Mouse (Mus musculus) gastrocnemius, adult 2 months (tissue): Measurements from ENCODE around the gene Grin2b. TPM values are rescaled to one million over a fixed set of nuclear protein-coding genes. Genes with fewer than 3 reads are reported as not detected.

Experiments used
- DNase-seq: peaks from one replicate; pipeline ENCODE4 v3.0.0; 2022
- H3K27ac ChIP-seq: fragments of 200-600 bp; 2 replicates; pipeline ENCODE4 v1.8.1; 2022; ENCODE audit warnings: mild to moderate bottlenecking
- H3K4me3 ChIP-seq: fragments of 200-600 bp; 2 replicates; pipeline ENCODE4 v1.8.1; 2022; ENCODE audit warnings: mild to moderate bottlenecking, moderate library complexity
- CTCF ChIP-seq: fragments of 200-600 bp; IDR thresholded peaks from 2 replicates; pipeline ENCODE4 v1.8.1; 2022; ENCODE audit warnings: antibody characterized with exemption, mild to moderate bottlenecking, moderate library complexity
- intact Hi-C: fragments of 180-260 bp; cut with DNase I; formaldehyde crosslinking; loops from one replicate; pipeline ENCODE4 v1.15.1; 2025
- total RNA-seq, 2 experiments: library from RNA; stranded (reverse); gene quantifications; 2 replicates each; pipeline ENCODE4 v1.2.3; 2021

Grin2b gene
- total RNA-seq, 2 experiments from 2014 or later: 0.03 TPM; not detected in 1

- DNase-seq: no peak
- no peak overlapping the region for H3K4me3 ChIP-seq
- intact Hi-C loops: no loop called here
- no peak for TF ChIP-seq CTCF
- H3K27ac ChIP-seq: no peak overlapping the region
Observed at GRCm38 (mm10) chr6:136072326-136073054, 100.8 kb downstream of the Grin2b start.

- TF ChIP-seq CTCF: no peak
- H3K4me3 ChIP-seq: no peak overlapping the region
- DNase-seq: no peak
- intact Hi-C loops: no loop called here
- no peak overlapping the region for H3K27ac ChIP-seq
Observed at GRCm38 (mm10) chr6:136070101-136070500, 103.2 kb downstream of the Grin2b start.

DNA sequence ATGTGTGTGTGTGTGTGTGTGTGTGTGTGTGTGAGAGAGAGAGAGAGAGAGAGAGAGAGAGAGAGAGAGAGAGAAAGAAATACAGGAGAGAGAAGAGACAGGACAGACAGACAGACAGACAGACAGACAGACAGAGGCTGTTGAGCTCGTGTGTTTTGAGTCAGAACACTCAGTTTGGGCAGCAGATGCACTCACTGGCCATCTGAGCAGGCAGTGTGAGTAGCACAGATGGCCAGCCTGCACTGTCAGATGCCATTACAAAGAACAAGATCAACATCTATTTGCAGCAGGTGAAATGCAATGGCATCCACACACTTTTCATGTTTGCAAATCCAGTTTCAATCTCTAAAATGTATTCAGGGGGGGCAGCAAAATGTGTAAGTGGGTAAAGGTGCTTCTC, 120.0 kb downstream of the Grin2b start:
- no peak for TF ChIP-seq CTCF
- DNase-seq: no peak
- H3K4me3 ChIP-seq: no peak overlapping the region
- intact Hi-C loops: no loop called here
- no peak overlapping the region for H3K27ac ChIP-seq

DNA sequence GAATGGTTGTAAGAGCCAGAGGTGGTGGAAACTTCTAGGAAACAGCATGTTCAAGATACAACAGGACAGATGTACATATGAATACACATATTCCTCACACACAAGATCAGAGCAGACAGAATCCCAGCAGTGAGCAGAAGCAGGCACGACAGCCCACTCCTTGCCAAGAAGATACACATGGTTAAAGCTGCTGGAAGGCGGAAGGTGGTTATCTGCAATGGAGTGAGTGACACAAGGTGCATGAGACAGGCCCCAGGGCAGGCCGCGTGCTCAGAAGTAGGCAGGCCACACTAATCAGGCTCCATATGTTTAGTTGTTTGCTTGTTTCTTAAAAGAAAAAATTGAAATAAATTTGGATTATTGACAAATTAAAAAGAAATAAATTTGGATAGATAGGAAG, 123.0 kb downstream of the Grin2b start:
- no peak overlapping the region for H3K27ac ChIP-seq
- DNase-seq: no peak
- no peak for TF ChIP-seq CTCF
- no peak overlapping the region for H3K4me3 ChIP-seq
- intact Hi-C loops: no loop called here

- intact Hi-C loops: no loop called here
- Histone ChIP-seq H3K27ac (no peak overlapping the region), H3K4me3 (no peak overlapping the region)
- DNase-seq: no peak
- no peak for TF ChIP-seq CTCF
Observed at GRCm38 (mm10) chr6:136048084-136048483, 125.2 kb downstream of the Grin2b start.

GRCm38 (mm10) chr6:136046091-136046490, 127.2 kb downstream of the Grin2b start:
- Histone ChIP-seq H3K4me3 (no peak overlapping the region), H3K27ac (no peak overlapping the region)
- intact Hi-C loops: no loop called here
- DNase-seq: no peak
- TF ChIP-seq CTCF: no peak

DNA sequence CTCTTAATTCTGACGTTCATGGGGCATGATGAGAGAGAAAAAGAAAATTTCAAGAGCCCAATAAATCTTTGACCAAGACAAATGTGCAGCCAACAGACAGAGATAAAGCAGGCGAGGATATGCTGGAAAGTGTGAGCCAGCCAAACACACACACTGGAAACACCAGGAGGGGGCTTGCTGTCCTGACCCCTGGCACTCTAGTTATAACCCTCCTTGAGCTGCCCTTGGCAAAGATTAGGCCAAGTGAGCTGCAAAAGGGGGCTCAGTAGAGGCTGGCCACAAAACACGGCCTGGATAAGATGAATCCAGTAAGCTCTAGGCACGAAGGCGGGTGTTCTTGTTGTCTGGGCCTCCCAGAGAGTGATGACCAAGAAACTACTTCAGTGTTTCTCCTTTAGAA, 128.8 kb downstream of the Grin2b start:
- H3K27ac ChIP-seq: no peak overlapping the region
- no peak overlapping the region for H3K4me3 ChIP-seq
- DNase-seq: no peak
- no peak for TF ChIP-seq CTCF
- intact Hi-C loops: no loop called here

DNA sequence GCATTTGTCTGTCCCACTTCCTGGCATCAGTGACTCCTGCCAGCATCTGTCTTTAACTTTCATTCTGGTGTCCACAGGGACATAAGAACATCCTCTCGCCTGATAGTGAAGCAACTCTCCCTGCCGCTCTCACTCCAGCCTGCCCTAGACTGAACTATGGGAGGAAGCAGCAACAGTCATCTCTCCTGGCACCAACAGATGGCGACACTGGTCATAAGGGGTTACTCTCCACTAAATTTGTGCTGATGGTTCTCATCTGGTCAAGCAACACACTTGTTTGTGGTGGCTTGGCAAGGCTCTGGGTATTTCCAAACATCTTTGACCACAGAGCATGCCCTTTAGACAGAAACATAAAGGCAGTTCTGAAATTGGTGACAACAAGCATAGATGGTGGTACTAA, 130.9 kb downstream of the Grin2b start:
- Histone ChIP-seq H3K4me3 (no peak overlapping the region), H3K27ac (no peak overlapping the region)
- TF ChIP-seq CTCF: no peak
- intact Hi-C loops: no loop called here
- DNase-seq: no peak

- no peak for DNase-seq
- H3K4me3 ChIP-seq: no peak overlapping the region
- TF ChIP-seq CTCF: no peak
- no peak overlapping the region for H3K27ac ChIP-seq
- intact Hi-C loops: no loop called here
Observed at GRCm38 (mm10) chr6:136041821-136042220, 131.5 kb downstream of the Grin2b start.

DNA sequence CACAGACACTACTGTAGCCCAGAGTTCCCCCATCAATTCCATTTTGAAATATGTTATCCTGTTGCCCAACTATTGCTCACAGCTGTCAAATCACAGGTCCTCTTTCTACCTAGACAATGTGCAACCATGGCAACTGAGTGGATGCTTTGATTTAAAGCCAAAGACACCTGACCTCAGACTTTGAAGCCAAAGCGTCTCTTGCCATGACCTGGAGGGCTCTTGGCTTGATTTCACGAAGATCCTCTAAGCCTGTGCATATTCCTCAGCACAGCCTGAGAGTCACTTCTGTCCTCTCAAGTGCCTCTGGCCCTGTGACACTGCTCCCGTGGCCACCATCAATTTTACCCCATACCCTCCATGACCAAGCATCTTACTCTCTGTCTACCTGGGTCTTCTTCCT, 132.4 kb downstream of the Grin2b start:
- DNase-seq: no peak
- no peak overlapping the region for H3K27ac ChIP-seq
- intact Hi-C loops: no loop called here
- no peak overlapping the region for H3K4me3 ChIP-seq
- TF ChIP-seq CTCF: no peak

DNA sequence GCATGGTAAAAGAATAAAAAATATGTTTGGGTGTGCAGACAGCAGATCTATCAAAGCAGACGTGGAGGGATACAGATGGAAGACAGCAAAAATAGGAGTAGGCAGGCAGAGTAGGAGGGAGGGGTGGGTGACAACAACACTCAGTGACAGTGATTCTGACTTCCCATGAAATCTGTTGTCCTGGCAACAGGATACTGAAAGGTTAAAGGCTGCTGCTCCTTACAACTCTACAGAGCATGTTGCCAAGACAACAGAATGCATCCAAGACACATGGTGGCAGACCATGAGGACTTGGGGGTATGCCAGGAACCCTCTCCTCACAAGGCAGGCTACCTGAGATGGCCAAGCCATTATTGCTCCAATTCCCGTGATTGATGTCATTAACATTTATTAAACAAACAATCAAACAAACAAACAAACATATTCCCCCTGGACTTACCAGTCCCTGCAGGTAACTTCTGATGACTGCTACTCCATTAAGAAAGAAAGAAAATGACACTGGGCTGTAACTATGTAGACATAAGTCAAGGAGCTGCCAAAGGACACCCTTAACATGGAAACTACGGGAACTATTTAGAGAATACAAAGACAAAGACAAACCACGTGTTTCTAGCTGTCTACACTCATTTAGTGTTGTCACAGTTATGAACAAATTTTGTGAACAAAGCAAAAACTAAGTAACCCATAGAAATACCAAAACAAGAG, 143.9 kb downstream of the Grin2b start:
- no peak overlapping the region for H3K27ac ChIP-seq
- TF ChIP-seq CTCF: no peak
- DNase-seq: no peak
- no peak overlapping the region for H3K4me3 ChIP-seq
- intact Hi-C loops: no loop called here

DNA sequence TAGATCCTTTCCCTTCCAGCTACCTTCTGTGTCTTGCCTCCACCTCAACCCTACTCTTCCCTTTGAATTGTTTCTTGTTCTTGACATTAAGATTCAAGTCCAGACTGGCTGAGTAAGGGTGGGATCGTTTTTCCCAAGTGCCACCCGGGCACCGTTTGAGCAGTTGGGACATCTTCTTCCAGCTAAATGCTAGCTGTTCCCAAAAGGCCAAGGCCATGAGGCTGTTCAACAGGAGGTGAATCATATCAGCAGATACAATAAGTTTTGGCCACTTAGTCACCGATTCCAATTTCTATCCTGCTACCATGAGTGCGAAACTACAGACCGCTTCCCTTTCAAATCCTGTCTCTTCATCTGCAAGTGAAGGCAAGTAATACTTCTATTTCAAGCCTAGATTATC, 146.4 kb downstream of the Grin2b start:
- intact Hi-C loops: no loop called here
- no peak for DNase-seq
- Histone ChIP-seq H3K4me3 (no peak overlapping the region), H3K27ac (no peak overlapping the region)
- no peak for TF ChIP-seq CTCF

DNA sequence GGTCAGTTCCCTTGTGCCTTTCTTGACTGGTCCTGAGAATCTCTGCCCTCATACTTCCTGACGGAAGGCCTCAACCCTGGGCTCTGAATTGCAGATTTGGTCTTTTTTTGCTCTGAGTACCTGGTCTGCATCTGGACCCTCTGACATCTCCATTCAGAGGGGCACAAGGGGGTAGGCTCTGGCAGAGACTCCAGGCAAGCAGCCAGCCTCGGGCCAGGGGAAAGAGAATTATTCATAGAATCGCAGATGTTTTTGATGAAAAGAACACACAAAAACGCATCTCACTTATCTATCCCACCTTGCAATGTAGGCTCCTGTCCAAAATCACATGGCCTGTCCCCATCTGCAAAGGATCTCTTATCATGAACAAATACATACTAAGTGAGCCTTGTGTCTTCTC, 147.5 kb downstream of the Grin2b start:
- no peak overlapping the region for H3K27ac ChIP-seq

GRCm38 (mm10) chr6:136020460-136020859, 152.9 kb downstream of the Grin2b start:
- Histone ChIP-seq H3K4me3 (no peak overlapping the region), H3K27ac (no peak overlapping the region)
- no peak for DNase-seq
- intact Hi-C loops: no loop called here
- TF ChIP-seq CTCF: no peak

More for the DNA sequence above, 147.5 kb downstream of the Grin2b start:
- TF ChIP-seq CTCF: no peak
- intact Hi-C loops: no loop called here
- DNase-seq: no peak
- no peak overlapping the region for H3K4me3 ChIP-seq
